Mouse (Mus musculus) liver, adult 2 months (tissue): Measurements from ENCODE around the gene Cdk13.

ENCODE experiments used
- CTCF ChIP-seq: fragments of 200-500 bp; IDR thresholded peaks from 2 replicates; pipeline ENCODE4 v1.5.1; 2011; ENCODE audit warnings: low read depth, low read length, control low read depth
- POLR2A ChIP-seq: fragments of 200-500 bp; IDR thresholded peaks from 2 replicates; pipeline ENCODE4 v1.6.1; 2011; ENCODE audit warnings: low read length, control low read depth; ENCODE audit not compliant: insufficient read depth; ENCODE audit errors: extremely low read depth

GRCm38 (mm10) chr13:17702311-17702710 is 102.6 kb downstream of the Cdk13 start:
- TF ChIP-seq CTCF (no peak), POLR2A (no peak)
